Mouse (Mus musculus) Muller cell, postnatal 12 days (primary cell): ENCODE results near the gene Lbx1.

Source experiments
- DNase-seq: peaks from one replicate; pipeline ENCODE4 v3.0.0-alpha.2; 2015; ENCODE audit errors: inconsistent ontology term

The Lbx1 gene

DNA sequence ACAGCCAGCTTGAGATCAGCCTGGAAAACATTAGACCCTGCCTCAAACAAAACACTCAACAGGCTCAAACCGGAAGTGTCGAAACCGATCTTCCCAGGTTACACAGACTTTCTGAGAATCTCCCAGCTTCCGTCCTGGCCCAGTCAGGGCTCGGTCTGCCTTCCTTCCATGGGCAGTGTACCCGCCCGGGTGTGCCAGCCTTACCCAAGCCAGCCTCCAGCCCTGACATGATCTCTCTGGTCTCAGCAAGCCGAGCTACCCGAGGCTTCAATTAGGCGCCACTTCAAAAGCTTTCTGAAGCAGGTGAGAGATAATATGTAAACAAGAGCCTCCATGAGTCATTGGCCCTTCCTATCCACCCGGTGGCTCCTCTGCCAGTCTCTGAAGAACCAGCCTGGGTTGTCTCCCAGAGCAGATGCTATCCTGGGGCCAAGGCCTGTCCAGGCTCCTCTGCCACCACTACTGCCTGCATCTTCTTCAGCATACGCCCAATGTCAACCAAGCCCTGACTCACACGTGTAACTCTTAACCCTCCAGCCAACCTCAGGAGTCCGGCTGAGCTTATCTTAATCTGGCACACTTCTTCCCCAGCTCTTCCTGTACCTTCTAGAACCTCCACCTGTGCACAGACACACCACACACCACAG, 25.7 kb downstream of the Lbx1 start:
- DNase-seq, result no peak

DNA sequence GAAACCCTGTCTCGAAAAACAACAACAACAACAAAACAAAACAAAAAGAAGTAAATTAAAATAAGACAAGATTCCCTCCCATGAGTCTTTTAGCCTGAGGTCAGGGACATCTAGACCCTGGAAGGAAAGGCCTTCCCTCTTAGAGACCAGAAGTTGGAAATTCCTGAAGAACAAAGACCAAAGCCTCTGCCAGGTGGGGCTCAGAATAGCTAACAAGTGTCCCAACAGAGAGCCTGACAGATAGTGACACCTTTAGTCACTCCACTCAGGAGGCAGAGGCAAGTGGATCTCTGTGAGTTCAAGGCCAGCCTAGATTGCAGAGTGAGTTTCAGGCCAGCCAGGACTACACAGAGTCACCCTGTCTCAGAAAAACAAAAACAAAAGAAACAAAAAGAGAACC, 26.4 kb downstream of the Lbx1 start:
- no peak for DNase-seq

DNA sequence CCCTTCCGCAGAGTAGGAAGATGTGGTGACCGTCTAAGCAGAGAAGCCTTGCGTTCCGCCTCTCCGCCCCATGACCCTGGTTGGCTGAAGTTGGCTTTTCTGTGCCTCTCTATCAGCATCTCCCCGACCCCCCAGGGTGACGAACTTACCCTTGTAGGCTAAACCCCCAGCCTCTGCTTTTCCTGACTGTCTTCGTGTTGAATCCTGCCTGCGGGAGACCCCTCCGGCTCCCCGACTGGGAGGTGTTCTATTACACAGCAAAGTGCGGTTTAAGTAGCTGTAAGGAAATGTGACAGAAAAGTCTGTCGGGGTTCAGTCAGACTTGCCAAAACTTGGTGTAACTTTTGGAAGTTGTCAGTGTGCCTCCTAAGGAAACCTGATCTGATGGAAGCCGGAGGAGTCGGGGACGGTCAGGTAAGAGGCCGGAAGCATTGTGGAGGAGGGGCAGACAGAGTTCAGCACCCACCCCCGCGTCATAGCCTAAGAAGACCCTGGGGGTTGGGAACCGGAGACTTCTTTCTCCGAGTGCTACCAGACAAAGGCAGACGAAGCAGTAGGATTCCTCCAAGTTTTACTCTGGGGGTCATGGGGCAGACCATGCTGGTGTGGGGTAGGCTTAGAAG, 27.1 kb downstream of the Lbx1 start:
- DNase-seq, result no peak

DNA sequence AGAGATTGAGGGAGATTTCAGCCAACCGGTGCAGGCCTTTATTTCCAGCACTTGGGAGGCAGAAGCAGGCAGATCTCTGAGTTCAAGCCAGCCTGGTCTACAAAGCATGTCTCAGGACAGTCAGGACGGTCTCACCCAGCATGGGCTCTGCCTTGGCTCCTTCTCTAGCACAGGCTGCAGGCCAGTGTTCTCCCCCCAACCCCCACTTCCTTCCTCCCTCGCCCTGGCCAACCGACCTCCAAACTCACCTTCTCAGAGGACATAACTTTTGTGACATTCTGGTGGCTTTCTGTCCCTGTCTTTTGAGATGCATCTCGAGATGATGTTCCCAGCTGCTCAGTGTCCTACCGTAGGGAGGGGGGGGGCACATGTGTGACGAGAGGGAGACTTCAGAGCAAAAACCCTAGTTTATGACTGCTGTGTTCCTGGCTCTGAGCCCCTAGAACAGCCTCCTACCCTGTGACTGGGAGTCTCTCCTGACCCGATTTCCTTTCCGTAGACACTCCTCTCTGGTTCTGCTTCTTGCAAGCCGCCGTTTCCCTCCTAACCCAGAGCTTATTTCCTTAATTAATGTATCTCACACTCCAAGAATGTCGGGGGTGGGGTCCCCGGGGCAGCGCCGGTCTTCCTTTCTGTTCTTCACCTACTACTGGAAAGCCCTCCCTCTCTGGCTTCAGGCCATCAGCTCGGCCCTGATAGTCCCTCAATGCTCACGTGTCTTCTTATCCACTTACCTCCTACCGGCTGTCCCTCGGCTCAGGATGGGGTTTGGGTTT, 27.8 kb downstream of the Lbx1 start:
- no peak for DNase-seq

DNA sequence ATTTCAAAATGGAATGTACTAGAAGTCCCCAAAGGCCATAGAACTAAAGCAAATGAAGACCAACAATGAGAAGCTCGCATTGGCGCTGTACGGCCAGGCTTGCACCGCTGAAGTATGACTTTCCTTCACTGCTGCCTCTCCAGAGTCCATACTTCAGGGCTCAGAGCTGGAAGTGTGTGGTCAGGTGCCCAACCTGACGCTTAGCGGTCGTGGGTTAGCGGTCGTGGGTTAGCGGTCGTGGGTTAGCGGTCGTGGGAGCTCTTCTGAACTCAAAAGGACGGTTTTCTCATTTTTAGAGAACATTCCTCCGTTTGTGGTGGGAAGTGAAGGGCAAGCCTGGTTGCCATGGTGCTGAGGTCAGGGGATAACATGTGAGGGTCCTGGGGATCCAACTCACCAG, 28.5 kb downstream of the Lbx1 start:
- no peak for DNase-seq

DNA sequence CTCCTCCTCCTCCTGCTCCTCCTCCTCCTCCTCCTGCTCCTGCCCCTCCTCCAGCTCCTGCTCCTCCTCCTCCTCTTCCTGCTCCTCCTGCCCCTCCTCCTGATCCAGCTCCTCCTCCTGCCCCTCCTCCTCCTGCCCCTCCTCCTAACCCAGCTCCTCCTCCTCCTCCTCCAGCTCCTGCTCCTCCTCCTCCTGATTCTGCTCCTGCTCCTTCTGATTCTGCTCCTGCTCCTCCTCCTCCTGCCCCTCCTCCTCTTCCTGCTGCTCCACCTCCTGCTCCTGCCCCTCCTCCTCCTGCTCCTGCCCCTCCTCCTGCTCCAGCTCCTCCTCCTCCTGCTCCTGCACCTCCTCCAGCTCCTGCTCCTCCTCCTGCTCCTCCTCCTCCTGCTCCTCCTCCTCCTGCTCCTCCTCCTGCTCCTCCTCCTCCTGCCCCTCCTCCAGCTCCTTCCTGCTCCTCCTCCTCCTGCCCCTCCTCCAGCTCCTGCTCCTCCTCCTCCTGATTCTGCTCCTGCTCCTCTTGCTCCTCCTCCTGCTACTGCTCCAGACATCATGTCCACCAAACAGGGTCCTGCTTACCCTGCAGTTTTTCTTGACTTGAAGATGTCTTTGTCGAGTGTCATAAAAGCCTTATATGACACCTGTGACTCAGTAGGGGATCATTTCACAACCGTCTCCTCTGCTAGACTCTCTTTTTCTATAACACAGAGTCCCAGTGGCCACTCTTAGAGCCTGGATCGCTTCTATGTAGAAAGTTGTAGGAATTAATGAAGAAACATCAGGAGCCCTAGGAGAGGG, 30.1 kb downstream of the Lbx1 start:
- DNase-seq, result no peak

DNA sequence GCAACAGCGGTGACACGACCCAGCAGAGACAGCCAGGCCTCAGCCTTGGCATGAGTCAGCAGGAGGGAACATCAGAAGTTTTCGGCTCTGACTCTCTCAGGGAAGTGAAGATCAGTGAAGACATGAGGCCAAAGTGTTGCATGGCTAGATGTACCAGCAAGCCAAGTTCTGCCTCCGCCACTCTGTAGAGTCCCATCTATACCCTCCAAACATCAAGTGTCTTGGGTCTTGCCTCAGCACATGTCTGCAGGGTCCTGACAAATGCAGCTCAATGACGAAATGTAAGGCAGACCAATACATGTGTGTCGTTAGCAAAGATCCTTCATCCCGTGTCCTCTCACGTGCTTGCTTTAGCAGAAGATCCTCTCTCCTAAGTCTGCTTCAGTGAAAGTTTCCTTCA, 38.6 kb downstream of the Lbx1 start:
- DNase-seq, result no peak

DNA sequence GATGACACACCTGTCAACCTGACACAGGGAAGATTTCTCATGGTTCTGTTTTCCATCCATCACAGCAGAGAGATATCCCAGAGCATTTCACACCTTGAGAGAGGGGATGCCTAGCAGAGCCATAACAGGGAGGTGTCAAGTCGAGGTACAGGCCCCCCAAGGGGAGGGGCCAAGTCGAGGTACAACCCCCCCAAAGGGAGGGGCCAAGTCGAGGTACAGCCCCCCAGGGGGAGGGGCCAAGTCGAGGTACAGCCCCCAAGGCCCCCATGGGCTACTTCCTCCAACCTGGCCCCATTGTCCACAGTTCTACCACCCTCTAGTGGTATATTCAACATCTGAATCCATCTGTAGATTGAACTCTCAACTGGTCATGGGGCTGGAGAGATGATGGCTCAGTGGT, 41.0 kb downstream of the Lbx1 start:
- DNase-seq, result no peak
